Mouse (Mus musculus): Measurements from ENCODE around the gene Sh2d7. TPM values are rescaled to one million over a fixed set of nuclear protein-coding genes. Genes with fewer than 3 reads are reported as not detected.

The Sh2d7 gene
- total and polyA plus RNA-seq, 2 experiments from 2014 or later, result not detected

DNA sequence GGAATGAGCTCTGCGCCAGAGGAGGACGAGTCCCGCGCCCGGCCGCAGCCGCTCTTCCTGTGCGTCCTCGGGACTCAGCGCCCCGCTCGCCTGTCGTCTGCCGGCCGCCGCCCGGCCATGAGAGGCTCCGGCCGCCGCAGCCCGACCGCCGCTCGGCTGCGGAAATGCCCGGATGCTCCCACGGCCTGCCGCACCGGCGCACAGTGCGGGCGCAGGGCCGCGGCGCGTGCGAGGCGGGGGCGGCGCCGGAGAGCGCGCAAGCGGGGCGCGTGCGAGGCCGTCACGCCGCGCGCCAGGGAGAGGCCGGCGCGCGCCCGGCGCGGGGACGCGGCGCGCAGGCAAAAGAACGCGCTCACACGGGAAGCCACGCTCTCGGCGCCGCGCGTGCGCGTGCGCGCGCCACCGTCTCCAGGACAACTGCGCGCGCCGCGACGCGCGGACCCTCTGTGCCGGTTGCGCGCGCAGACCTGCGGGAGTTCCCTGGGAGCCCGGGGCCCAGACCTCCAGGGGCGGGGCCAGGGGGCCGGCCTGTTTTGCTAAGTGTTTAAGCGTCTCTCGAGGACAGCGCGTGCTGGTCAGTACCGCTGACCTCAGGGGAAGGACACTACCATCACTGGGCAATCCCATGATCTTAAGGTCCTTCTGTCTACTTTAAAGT, 37.2 kb upstream of the Sh2d7 start, which contains the start of gene Dmxl2:
Gene Dmxl2, minus strand, starts transcription at position 174 of the 658 bp plus-strand sequence.
- peak within 1 kb of the TSS; percentile 73 for H3K27ac ChIP-seq (ENCODE audit: low read depth)
- peak within 1 kb of the TSS; percentile 98 for H3K4me2 ChIP-seq (ENCODE audit: low read depth, low read length)
- H3K36me3 ChIP-seq (replicated peaks; ENCODE audit: control insufficient read depth, insufficient read depth, low read length), result no peaks in the 10 kb centered on the region
- DNase-seq (ENCODE audit: low spot score) (peak; percentile 88), ATAC-seq (ENCODE audit: insufficient read depth, low read depth) (peak; percentile 94)
- no peaks in the 10 kb centered on the region for H3K4me1 ChIP-seq (ENCODE audit: control insufficient read depth, insufficient read depth)
- no peaks in the 10 kb centered on the region for H3K27me3 ChIP-seq (ENCODE audit: control insufficient read depth, insufficient read depth, low read length)
- TF ChIP-seq CTCF (IDR thresholded peaks at IDR 0.05; ENCODE audit: low read depth) (no peak), EP300 (IDR thresholded peaks at IDR 0.05; ENCODE audit: low read depth) (no peak)
- WGBS, result under 1% methylated on average over 69 of the region's 99 CpGs
- H3K4me3 ChIP-seq (ENCODE audit: low read depth, low read length), result peak within 1 kb of the TSS; percentile 78
- H3K9ac ChIP-seq (replicated peaks; ENCODE audit: low read depth, low read length), result peak within 1 kb of the TSS; percentile 64
- H3K9me3 ChIP-seq (replicated peaks; ENCODE audit: control insufficient read depth, low read length), result no peaks in the 10 kb centered on the region

GRCm38 (mm10) chr9:54502111-54502495, 36.7 kb upstream of the Sh2d7 start:
- H3K27me3 ChIP-seq (ENCODE audit: control insufficient read depth, insufficient read depth, low read length), result no peaks in the 10 kb centered on the region
- H3K4me3 ChIP-seq (ENCODE audit: low read depth, low read length), result peak overlapping the region; percentile 78
- no peaks in the 10 kb centered on the region for H3K4me1 ChIP-seq (ENCODE audit: control insufficient read depth, insufficient read depth)
- TF ChIP-seq EP300 (IDR thresholded peaks at IDR 0.05; ENCODE audit: low read depth), result no peak
- no peak for TF ChIP-seq CTCF (IDR thresholded peaks at IDR 0.05; ENCODE audit: low read depth)
- H3K9me3 ChIP-seq (replicated peaks; ENCODE audit: control insufficient read depth, low read length), result no peaks in the 10 kb centered on the region
- H3K36me3 ChIP-seq (replicated peaks; ENCODE audit: control insufficient read depth, insufficient read depth, low read length), result no peaks in the 10 kb centered on the region
- H3K4me2 ChIP-seq (ENCODE audit: low read depth, low read length), result peak overlapping the region; percentile 98
- WGBS, result 5% methylated on average over 13 of the region's 13 CpGs
- DNase-seq (ENCODE audit: low spot score), result no peak
- H3K9ac ChIP-seq (replicated peaks; ENCODE audit: low read depth, low read length), result peak overlapping the region; percentile 64; the same call in 1 of the 2 replicates
- H3K27ac ChIP-seq (ENCODE audit: low read depth), result 0 out of 2 replicates have a peak overlapping the region, but pooled peaks have one; percentile 73
- no peak; the same call in 1 of the 2 replicates for ATAC-seq (ENCODE audit: insufficient read depth, low read depth)

DNA sequence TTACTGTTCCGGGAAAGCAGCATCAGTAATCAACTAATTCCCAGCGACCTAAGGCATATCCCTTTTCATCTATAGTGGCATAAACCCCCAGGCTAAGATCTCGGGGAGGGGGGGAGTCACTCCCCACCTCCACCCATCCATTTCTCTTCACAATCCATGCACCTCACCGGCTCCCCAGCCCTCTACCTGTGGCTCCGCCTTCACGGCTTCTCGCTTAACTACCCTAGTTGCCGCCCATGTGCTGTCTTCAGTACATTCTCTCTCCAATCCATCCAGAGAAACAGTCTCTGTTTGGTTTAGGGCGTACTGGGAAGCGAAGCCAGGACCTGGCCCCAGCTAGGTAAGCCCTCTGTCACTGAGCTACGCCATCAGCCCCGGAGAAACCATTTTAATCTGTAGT, 35.9 kb upstream of the Sh2d7 start:
- DNase-seq (ENCODE audit: low spot score) (no peak), ATAC-seq (ENCODE audit: insufficient read depth, low read depth) (no peak)
- H3K9me3 ChIP-seq (replicated peaks; ENCODE audit: control insufficient read depth, low read length), result no peaks in the 10 kb centered on the region
- H3K27me3 ChIP-seq (ENCODE audit: control insufficient read depth, insufficient read depth, low read length), result no peaks in the 10 kb centered on the region
- no peaks in the 10 kb centered on the region for H3K4me1 ChIP-seq (ENCODE audit: control insufficient read depth, insufficient read depth)
- WGBS, result 14% methylated on average over 12 of the region's 12 CpGs
- no peak overlapping the region for H3K9ac ChIP-seq (replicated peaks; ENCODE audit: low read depth, low read length)
- H3K4me3 ChIP-seq (ENCODE audit: low read depth, low read length), result no peak overlapping the region
- H3K36me3 ChIP-seq (replicated peaks; ENCODE audit: control insufficient read depth, insufficient read depth, low read length), result no peaks in the 10 kb centered on the region
- peak overlapping the region; percentile 98; the same call in 1 of the 2 replicates for H3K4me2 ChIP-seq (ENCODE audit: low read depth, low read length)
- TF ChIP-seq EP300 (IDR thresholded peaks at IDR 0.05; ENCODE audit: low read depth) (no peak), CTCF (IDR thresholded peaks at IDR 0.05; ENCODE audit: low read depth) (no peak)
- no peak overlapping the region for H3K27ac ChIP-seq (ENCODE audit: low read depth)

- Histone ChIP-seq H3K27me3 (ENCODE audit: control insufficient read depth, insufficient read depth, low read length) (no peaks in the 10 kb centered on the region), H3K9me3 (replicated peaks; ENCODE audit: control insufficient read depth, low read length) (no peaks in the 10 kb centered on the region), H3K4me1 (ENCODE audit: control insufficient read depth, insufficient read depth) (no peaks in the 10 kb centered on the region), H3K27ac (ENCODE audit: low read depth) (no peak overlapping the region), H3K36me3 (replicated peaks; ENCODE audit: control insufficient read depth, insufficient read depth, low read length) (no peaks in the 10 kb centered on the region), H3K4me2 (ENCODE audit: low read depth, low read length) (no peak overlapping the region), H3K4me3 (ENCODE audit: low read depth, low read length) (no peak overlapping the region), H3K9ac (replicated peaks; ENCODE audit: low read depth, low read length) (no peak overlapping the region)
- DNase-seq (ENCODE audit: low spot score) (no peak), ATAC-seq (ENCODE audit: insufficient read depth, low read depth) (no peak)
- TF ChIP-seq CTCF (IDR thresholded peaks at IDR 0.05; ENCODE audit: low read depth), result no peak
- WGBS, result 76% methylated on average over 2 of the region's 2 CpGs
Observed at GRCm38 (mm10) chr9:54515991-54516390, 22.8 kb upstream of the Sh2d7 start.

DNA sequence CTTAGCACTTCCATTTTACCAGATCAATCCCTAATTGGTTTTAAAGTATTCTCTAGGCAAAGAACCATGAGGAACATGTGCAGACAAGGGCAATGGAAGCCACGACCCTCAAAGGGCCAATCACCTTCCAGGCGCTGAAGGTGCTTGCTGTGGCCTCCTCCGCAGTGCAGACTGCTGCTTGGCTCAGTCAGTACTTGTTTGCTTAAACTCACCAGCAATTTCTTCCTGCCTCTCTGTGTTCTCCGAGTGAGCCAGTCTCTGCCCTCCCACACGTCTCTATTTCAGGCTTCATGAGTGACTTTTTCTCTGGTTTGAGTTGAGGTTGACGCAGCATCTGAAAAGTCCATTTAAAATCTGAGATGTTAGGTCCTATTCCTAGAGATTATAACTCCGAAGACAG, 19.9 kb upstream of the Sh2d7 start:
- Histone ChIP-seq H3K4me1 (ENCODE audit: control insufficient read depth, insufficient read depth) (no peaks in the 10 kb centered on the region), H3K4me3 (ENCODE audit: low read depth, low read length) (no peak overlapping the region), H3K9me3 (replicated peaks; ENCODE audit: control insufficient read depth, low read length) (no peaks in the 10 kb centered on the region), H3K9ac (replicated peaks; ENCODE audit: low read depth, low read length) (no peak overlapping the region), H3K4me2 (ENCODE audit: low read depth, low read length) (no peak overlapping the region), H3K36me3 (replicated peaks; ENCODE audit: control insufficient read depth, insufficient read depth, low read length) (no peaks in the 10 kb centered on the region), H3K27me3 (ENCODE audit: control insufficient read depth, insufficient read depth, low read length) (no peaks in the 10 kb centered on the region), H3K27ac (ENCODE audit: low read depth) (no peak overlapping the region)
- DNase-seq (ENCODE audit: low spot score) (no peak), ATAC-seq (ENCODE audit: insufficient read depth, low read depth) (no peak)
- WGBS, result 48% methylated on average over 7 of the region's 7 CpGs
- no peak for TF ChIP-seq CTCF (IDR thresholded peaks at IDR 0.05; ENCODE audit: low read depth)
- TF ChIP-seq EP300 (IDR thresholded peaks at IDR 0.05; ENCODE audit: low read depth), result no peak

DNA sequence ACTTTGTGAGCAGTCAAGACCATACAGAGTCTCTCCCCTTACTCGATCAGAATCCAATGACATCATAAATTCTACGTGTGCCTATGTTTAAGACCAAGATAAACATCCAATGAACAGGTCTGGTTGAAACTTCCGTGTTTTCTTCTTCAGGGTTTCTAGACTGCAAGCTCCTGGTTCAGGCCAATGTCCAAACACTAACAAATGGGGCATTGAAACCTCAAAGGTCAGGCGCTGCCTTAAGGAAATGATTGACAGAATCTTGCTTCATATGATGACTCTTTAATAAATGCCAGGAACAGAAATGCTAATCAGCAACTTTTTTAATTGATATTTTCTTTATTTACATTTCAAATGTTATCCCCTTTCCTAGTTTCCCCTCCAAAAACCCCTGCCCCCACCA, 18.5 kb upstream of the Sh2d7 start:
- Histone ChIP-seq H3K9ac (replicated peaks; ENCODE audit: low read depth, low read length) (no peak overlapping the region), H3K27ac (ENCODE audit: low read depth) (no peak overlapping the region), H3K4me1 (ENCODE audit: control insufficient read depth, insufficient read depth) (no peaks in the 10 kb centered on the region), H3K4me2 (ENCODE audit: low read depth, low read length) (no peak overlapping the region), H3K4me3 (ENCODE audit: low read depth, low read length) (no peak overlapping the region), H3K27me3 (ENCODE audit: control insufficient read depth, insufficient read depth, low read length) (no peaks in the 10 kb centered on the region), H3K9me3 (replicated peaks; ENCODE audit: control insufficient read depth, low read length) (no peaks in the 10 kb centered on the region), H3K36me3 (replicated peaks; ENCODE audit: control insufficient read depth, insufficient read depth, low read length) (no peaks in the 10 kb centered on the region)
- WGBS, result 69% methylated on average over 4 of the region's 4 CpGs
- no peak for ATAC-seq (ENCODE audit: insufficient read depth, low read depth)
- TF ChIP-seq CTCF (IDR thresholded peaks at IDR 0.05; ENCODE audit: low read depth) (no peak), EP300 (IDR thresholded peaks at IDR 0.05; ENCODE audit: low read depth) (no peak)
- DNase-seq (ENCODE audit: low spot score), result no peak

Measured in heart, postnatal 0 days (tissue).